Mouse (Mus musculus) 3134 (cell line): ENCODE data around the gene Ppm1n.

ENCODE experiments used
- DNase-seq: peaks from one replicate; pipeline ENCODE4 v3.0.0-alpha.2; 2011; ENCODE audit warnings: low spot score; ENCODE audit not compliant: insufficient read length; ENCODE audit errors: extremely low read depth

Ppm1n gene

DNA sequence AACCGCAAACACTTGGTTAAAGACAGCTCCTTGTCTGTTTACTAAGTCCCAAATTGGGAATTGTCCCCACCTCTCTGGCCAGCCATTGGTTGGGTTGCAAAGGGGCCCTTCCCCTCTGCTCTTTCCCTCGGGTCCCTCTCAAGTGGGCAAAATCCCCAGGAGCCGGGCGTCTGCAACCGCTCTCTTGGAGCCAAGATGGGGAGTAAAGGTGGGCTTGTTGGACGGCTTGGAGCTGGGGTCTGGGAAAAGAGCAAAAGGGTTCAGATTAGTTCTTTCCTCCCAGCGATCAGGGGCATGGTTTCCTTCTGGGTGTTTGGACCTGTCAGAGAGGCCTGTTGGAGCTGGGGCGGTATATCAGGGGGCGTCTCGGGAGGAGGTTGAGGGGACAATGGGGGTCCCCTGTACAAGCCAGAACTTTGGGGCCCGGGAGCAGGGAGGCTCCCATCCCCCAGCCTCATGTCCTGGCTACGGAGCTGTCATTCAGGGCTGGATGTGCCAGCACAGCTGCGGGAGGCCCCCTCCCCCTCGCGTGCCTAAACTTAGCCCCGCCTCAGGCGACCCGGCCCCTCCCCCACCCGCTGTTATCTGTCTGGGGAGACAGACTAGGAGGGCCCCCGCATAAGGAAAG, 11.2 kb upstream of the Ppm1n start:
- DNase-seq, result no peak

GRCm38 (mm10) chr7:19284763-19285162, 4.9 kb upstream of the Ppm1n start:
- DNase-seq, result no peak

DNA sequence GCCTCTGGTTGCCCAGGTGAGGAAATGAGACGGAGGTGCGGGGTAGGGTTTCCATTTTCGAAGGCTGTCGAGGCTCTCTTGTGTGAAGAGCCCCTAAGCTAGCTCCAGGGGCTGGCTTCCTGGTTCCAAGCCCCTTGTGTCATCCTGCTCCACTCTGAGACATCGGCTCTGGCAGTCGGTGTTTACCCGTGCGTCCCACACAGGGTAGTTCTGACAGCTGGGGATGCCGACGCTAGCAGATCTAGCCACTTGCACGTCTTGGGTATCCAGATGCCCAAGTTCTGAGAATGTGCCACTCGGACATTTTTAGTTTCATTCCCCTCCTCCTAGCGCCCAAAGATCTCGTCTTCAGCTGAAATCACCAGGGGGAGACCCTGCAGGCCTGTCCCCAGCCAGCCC, 3.5 kb upstream of the Ppm1n start:
- DNase-seq, result no peak

DNA sequence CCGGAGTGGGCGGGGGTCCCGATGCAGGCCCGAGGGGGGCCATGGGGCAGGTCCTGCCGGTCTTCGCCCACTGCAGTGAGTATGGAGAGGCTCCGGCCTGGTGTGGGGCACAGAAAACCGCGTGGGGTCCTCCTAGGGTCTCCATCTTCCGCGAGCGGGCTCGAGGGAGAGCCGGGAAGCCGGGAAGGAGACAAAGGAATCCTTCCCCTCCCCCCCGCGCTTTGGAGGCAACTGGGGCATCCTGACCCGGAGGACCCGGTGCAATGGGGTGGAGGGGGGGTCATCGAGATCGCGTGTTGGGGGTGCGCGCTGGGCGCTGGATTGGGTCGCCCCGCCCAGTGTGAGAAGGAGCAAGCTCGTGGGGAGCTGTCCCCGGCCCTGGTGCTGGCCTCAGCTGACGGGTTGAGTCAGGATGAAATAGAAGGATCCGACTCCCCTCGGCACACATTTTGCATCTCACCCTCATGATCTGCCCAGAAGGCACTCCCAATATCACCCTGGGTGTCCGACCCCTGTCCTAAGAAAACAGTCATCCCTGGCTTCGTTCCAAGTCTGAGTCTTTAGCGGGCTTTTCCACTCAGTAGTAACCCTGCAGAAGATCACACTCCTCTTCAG, 3.0 kb upstream of the Ppm1n start:
- DNase-seq, result peak; percentile 77

GRCm38 (mm10) chr7:19282385-19282784, 2.5 kb upstream of the Ppm1n start, which contains the start of gene Rtn2:
Gene Rtn2, plus strand, starts transcription at chr7:19282624.
- DNase-seq, result peak; percentile 89

GRCm38 (mm10) chr7:19281680-19282304, 1.9 kb upstream of the Ppm1n start:
- DNase-seq, result peak; percentile 46

DNA sequence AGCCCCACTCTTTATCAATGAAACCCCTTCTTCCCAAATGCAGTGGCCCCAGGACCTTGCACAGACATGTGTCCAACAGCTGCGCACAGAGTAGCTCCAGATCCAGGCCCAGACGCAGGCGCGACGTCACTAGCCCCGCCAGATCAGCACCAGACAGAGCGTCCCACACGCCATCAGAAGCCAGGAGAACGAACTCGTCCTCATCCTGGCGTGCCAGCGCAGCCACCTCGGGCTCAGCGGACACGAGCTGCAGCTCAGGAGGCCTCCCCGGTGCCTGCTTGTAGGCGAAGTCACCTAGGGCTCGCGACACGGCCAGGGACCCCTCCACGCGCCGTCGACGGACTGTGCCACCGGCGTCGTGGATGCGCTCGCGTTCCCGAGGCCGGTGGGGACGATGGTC, 812 bp downstream of the Ppm1n start:
- DNase-seq, result no peak

GRCm38 (mm10) chr7:19276253-19276652, 3.6 kb downstream of the Ppm1n start:
- no peak for DNase-seq

DNA sequence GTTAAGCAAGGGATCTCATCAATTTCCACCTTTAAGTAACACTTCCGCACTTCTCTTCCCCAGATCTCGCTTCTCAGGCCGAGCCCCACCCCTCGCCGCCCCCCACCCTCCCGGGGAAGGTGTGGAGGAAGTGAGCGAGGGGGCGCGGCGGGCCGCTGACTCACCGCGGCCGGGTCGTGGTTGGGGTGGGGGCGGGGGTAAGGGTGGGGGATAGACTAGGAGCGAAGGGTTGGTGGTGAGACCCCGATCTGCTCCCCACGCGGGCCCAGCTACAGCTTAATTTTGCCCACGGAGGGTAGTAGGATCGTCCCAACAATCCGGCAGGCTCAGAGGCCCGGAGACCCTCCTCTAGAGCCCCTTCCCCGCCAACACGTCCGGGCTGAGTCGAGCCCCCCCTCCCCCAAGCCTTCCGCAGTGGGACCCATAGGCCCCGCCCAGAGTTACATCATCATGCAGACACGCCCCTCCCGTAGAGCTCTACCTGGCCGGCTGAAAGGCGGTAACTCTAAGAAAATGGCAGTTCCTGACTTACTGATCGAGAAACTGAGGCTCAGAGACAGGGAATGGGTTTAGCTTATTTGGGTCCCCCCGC, 7.6 kb downstream of the Ppm1n start:
- peak; percentile 70 for DNase-seq

DNA sequence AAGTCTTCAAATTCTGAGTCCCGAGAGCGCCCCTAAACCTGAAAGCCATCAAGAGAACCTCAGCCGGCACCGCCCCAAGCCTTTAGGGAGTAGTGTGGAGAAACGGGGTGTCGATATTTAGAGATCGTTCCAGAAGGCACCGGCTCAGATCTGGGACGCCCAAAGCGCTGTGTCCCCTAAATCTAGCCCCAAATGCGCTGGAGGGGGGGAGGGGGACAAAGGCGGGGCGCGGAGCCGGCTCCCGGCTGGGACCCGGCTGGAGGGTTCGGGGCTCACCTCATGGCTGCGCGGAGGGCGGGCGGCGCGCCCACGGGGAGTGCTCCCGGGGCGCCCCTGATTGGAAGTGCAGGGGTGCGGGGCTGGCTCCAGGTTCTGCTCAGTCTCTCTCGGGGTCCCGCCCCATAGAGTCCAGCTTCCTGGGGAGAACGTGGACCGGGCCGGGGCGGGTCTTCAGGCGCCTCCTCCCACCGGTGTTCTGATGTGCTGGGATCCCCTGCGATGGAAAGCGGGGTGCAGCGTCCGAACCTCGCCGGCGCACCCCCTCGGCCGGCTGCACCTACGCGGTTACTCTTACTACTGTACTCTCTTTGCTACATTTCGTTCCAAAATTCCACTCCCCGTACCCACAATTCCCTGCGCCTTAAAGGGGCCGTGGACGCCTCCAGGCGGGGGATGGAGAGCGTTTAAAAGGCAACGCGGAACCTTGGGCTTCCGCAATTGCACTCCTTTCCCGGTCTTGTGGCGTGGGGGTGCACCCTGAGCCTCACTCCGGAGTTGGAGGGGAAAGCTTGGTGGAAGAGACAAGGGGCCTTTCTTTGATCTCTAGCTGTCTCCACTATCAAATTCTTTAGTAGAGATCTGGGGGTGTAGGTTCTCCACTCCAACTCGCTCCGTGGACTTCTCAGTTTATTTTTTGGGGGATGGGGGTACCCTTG, 8.4 kb downstream of the Ppm1n start, which contains the start of gene Vasp:
Gene Vasp (minus strand): TSS at position 580 of the 935 bp plus-strand sequence.
- DNase-seq, result peak; percentile 81

GRCm38 (mm10) chr7:19270509-19271237, 9.2 kb downstream of the Ppm1n start:
- peak; percentile 27 for DNase-seq

DNA sequence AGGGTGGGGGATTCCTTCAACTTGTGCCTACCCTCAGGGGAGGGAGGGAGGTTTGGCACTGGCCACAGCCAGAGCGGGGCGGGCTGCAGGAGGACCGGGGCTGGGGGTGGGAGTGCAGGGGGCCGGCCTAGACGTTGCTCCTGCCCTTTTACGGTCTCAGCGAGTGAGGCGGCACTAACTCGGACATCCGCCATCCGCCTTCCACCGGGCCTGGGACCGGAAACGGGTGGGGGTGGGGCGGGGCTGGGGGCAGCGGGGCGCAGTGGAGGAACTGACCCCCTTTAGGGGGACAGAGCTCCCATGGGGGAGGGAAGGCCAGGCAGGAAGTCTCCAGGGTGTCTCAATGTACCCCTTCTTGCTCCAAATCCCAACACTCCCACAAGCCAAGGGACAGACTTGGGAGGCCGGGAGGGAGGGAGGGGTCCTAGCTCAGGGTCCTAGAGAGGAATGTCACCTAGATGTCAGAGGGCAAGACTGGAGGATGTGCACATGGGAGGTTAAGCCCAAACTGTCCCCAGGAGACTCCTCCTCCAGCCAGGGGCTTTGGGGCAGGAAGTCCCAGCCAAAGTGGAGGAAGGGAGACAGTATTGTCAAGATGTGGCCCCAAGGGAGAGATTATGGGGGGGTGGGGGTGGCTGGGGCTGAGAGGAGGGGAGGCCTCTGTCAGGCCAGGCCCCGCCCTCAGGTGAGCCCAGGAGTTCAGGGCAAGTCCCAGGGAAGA, 10.0 kb downstream of the Ppm1n start:
- DNase-seq, result peak; percentile 66

- DNase-seq, result no peak
These were observed 10.7 kb downstream of the Ppm1n start for GRCm38 (mm10) chr7:19268993-19269681.

- peak; percentile 51 for DNase-seq
These were observed 12.8 kb downstream of the Ppm1n start for GRCm38 (mm10) chr7:19267051-19267450.

DNA sequence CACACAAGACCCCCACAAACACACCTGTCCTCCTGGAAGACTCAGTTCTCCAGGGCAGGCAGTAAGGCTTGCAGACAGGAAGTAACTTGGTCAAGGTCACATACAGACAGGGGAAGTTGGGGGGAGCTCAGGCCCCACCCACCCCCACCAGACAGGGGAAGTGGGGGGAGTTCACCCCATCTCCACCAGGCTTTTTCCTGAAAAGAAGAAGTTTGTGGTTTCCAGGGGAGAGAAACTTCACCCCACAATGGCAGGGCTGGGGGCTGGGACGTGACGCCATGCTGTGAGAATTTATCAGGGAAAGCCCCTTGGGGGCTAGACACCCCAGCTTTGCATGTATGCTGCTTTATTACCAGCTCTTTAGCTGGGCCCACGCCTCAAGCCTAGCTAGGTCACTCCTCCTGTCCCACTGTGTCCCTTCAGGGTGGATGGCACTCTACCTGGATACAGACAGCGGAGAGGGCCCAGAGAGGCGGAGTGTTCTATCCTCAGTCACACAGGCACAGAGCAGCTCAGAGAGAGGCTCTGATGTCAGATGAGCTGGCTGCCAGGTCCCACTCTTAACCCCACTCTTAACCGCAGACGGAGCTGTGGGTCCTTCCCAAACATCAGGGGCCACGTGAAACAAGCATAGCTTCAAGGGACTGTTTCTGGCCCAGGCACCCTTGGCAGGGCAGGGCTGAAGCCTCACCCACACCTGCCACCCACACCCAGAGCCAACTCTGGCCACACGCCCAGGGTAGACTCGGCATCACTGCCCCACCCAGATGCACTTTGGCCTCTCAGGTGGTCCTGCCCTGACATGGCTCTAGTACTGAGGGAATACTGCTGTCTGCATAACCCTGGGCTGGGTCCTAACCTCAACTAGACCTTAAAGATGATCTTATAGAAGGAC, 13.7 kb downstream of the Ppm1n start:
- peak; percentile 59 for DNase-seq

DNA sequence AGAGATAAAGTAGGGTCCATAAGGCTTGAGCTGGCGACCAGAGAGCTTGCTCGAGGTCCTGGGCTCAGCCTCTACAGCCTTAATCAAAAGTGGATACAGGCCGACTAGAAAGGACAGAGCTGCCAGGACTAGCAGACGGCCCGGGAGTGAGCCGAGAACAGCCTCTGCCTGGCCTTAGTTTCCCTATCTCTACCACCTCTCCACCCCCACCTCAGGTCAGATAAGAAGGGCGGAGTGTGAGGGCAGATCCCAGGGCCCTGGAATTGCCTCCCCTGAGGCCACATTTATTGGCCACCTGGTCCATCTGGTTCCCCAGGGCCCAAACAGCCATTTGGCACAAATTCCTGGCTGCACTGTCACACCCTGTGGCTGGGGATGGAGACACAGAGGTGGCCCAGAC, 14.7 kb downstream of the Ppm1n start:
- peak; percentile 73 for DNase-seq

DNA sequence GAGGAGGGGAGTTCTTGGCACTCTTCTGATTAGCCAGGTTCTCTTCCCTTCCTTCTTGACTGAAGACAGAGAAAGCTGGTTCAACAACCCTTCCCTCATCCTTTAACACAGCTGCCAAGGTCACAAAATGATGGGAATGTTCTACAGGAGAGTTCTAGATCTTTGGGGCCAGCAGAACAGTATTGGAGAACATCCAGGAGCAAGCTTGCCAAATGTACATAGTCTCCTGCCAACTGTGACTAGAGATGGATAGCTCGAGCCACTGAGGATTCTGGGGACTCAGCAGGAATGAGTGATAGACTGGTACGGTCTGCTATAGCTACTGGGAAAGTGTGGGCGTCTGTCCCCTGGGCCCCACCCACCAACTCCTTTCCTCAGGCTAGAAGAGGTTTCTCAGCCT, 21.5 kb downstream of the Ppm1n start:
- DNase-seq, result no peak
